Mouse (Mus musculus) liver, postnatal 0 days (tissue): Measurements from ENCODE around the gene Cacnb4.

Source experiments
- CTCF ChIP-seq: sonication (generic); IDR thresholded peaks from 2 replicates; pipeline ENCODE4 v1.5.1; 2016; ENCODE audit warnings: antibody characterized with exemption, low read depth
- EP300 ChIP-seq: IDR thresholded peaks from 2 replicates; pipeline ENCODE4 v1.6.1; 2016; ENCODE audit warnings: antibody characterized with exemption, low read depth, mild to moderate bottlenecking

- no peak for TF ChIP-seq EP300
- TF ChIP-seq CTCF: no peak
Observed at GRCm38 (mm10) chr2:52378848-52379261, 297.8 kb downstream of the Cacnb4 start.
